Mouse (Mus musculus) liver, postnatal 0 days (tissue): ENCODE data around the gene Eloa.

ENCODE experiments used
- CTCF ChIP-seq: sonication (generic); IDR thresholded peaks from 2 replicates; pipeline ENCODE4 v1.5.1; 2016; ENCODE audit warnings: antibody characterized with exemption, low read depth
- EP300 ChIP-seq: IDR thresholded peaks from 2 replicates; pipeline ENCODE4 v1.6.1; 2016; ENCODE audit warnings: antibody characterized with exemption, low read depth, mild to moderate bottlenecking

- TF ChIP-seq CTCF (no peak), EP300 (no peak)
Observed at GRCm38 (mm10) chr4:135986301-135986942, 35.1 kb downstream of the Eloa start.
